19 mouse cellular contexts compared by ENCODE assay signal in genomic region chr11:75575560-75576123, GRCm38 (mm10).
"Had no signal": no experiment of that assay in that cellular context is flagged by ENCODE, and none has a peak within 500 bp of the region (broad histone marks: within the 10 kb centered on the region; RNA-seq: fewer than 3 reads in every experiment).

No protein-coding gene starts in this region.

- DNase-seq: kidney, adult 2 months; kidney, postnatal 14 days; liver; liver, embryonic 13.5 days; liver, postnatal 0 days; lung, postnatal 14 days; retina, postnatal 1 day; right cerebral cortex, postnatal 4 days; thymus, postnatal 25 days had no signal

- H3K4me2 ChIP-seq: kidney, embryonic 15.5 days; limb, embryonic 12.5 days; liver, embryonic 13.5 days; lung, embryonic 15.5 days; midbrain, embryonic 11.5 days; neural tube, embryonic 12.5 days had no signal

- H3K9ac ChIP-seq: kidney, embryonic 15.5 days; limb, embryonic 12.5 days; liver, embryonic 13.5 days; liver, postnatal 0 days; lung, embryonic 15.5 days; neural tube, embryonic 12.5 days had no signal

- H3K27me3 ChIP-seq: kidney, embryonic 15.5 days; limb, embryonic 12.5 days; lung, embryonic 15.5 days; neural tube, embryonic 12.5 days had no signal

- H3K4me3 ChIP-seq: kidney, embryonic 15.5 days; left cerebral cortex, adult 2 months; limb, embryonic 12.5 days; liver, embryonic 13.5 days; lung, embryonic 15.5 days; megakaryocyte, embryonic 14.5 days; neural tube, embryonic 12.5 days had no signal

- H3K36me3 ChIP-seq: kidney, embryonic 15.5 days; limb, embryonic 12.5 days; liver, embryonic 13.5 days; lung, embryonic 15.5 days had no signal

- H3K27ac ChIP-seq: kidney, embryonic 15.5 days; left cerebral cortex, adult 2 months; limb, embryonic 12.5 days; liver, embryonic 13.5 days; lung, embryonic 15.5 days; macrophage; neural tube, embryonic 12.5 days; stomach, postnatal 0 days had no signal

- H3K9me3 ChIP-seq: kidney, embryonic 15.5 days; limb, embryonic 12.5 days; liver, embryonic 13.5 days; lung, embryonic 15.5 days; megakaryocyte, embryonic 14.5 days; neural tube, embryonic 12.5 days had no signal

- ATAC-seq: liver, postnatal 0 days; midbrain, embryonic 16.5 days had no signal
